Mouse (Mus musculus) C2C12 (cell line): ENCODE results near the gene Rnf207.

Experiments
- CTCF ChIP-seq: IDR thresholded peaks from one replicate; pipeline ENCODE4 v1.5.1; 2011; ENCODE audit not compliant: control insufficient read depth, insufficient read depth, insufficient read length
- MAX ChIP-seq: IDR thresholded peaks from one replicate; pipeline ENCODE4 v1.6.1; 2011; ENCODE audit warnings: mild to moderate bottlenecking, control low read depth
- MYOD1 ChIP-seq: IDR thresholded peaks from one replicate; pipeline ENCODE4 v1.6.1; 2011; ENCODE audit warnings: low read depth; ENCODE audit not compliant: control insufficient read depth, insufficient read length
- USF1 ChIP-seq: IDR thresholded peaks from one replicate; pipeline ENCODE4 v1.6.1; 2011; ENCODE audit warnings: low read depth, mild to moderate bottlenecking, control low read depth, moderate library complexity

DNA sequence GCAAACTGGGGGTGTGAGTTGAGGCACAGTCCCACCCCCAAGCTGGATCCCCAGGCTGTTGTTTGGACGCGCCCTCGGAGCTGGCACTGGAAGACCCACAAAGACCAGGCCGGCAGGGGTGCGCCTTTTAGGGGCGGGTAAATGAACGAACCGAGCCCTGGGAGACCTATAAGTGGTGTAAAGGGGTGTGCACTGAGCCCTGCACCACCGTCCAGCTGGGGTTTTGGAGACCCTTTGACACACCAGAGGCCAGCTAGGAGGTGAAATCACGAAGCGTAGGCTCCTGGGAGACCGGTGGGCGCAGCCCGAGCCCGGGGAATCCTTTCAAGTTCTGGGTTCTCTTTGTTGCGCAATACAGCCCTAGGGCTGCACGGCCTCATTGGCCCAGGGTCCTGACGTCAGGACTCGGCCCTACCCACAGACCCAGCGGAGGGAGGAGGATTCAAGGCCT lies 44.1 kb downstream of the Rnf207 start:
- TF ChIP-seq MAX (no peak), CTCF (no peak), USF1 (no peak), MYOD1 (no peak)
